Mouse (Mus musculus) bone marrow macrophage, adult 2 months (primary cell): ENCODE measurements around the gene Ep300.

Experiments
- CTCF ChIP-seq: IDR thresholded peaks from 2 replicates; pipeline ENCODE4 v1.5.1; 2012; ENCODE audit warnings: low read depth, mild to moderate bottlenecking, low read length, moderate library complexity
- POLR2A ChIP-seq: IDR thresholded peaks from 2 replicates; pipeline ENCODE4 v1.6.1; 2012; ENCODE audit warnings: mild to moderate bottlenecking, low read depth, low read length, borderline replicate concordance

- TF ChIP-seq POLR2A (no peak), CTCF (no peak)
These were observed 95.2 kb downstream of the Ep300 start for GRCm38 (mm10) chr15:81680301-81680805.
